Mouse (Mus musculus) kidney, adult 18-20 months (tissue): ENCODE data around the gene Vti1a.

Experiments
- DNase-seq: peaks from one replicate; pipeline ENCODE4 v3.0.0; 2021

The Vti1a gene

DNA sequence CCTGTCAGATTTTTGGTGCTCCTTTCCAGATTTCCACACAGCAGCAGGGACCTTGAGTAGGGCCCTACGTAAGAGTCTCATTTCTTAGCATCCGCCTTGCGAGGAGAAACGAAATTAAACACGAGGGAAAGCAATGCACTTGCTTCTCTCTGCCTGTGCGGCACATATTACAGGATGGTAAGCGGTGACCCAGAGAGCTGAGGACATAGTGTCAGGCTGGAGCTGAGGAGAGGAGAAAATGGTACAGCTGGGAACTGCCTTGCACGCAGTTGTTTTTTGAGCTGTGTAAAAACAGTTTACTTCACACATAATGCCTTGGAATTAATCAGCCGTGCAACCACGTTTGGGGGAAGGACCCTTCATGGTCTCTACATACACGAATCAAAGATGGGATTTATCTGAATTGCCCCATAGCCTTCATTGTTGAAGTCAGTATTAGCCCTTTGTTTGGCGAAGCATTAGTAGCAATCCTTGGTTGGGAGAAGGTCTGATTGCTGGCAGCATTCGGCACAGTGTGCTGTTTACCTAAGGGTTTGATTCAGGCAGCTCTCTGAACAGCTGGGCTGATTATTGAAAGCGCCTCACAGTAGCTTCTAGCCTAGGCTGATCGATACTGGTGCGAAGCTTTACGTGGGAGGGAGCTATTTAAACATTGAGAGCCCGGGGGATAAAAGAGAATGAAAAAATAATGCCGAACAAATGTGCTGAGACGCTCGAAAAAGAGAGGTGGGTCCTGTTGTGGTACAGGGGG is 153.4 kb downstream of the Vti1a start:
- DNase-seq: no peak

DNA sequence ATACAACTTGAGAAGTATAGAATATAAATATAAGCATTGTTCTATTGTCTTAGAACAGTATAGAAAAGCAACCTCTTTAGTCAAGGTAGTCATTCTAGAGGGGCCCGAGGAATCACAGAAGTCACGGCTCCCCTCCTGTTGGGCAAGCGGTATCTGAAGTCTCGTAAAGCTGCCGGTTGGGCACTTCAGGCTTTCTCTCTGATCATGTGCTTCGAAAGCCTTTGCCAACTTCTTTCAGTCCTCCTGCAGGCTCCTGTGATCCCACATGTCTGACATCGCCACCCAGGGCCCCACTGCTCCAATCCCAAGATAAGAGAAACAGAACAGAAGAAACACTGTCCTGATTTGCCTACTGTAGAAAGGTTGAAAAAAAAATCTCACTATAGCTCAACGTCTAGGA is 156.5 kb downstream of the Vti1a start:
- no peak for DNase-seq

- DNase-seq: no peak
Measured at GRCm38 (mm10) chr19:55474225-55474624, 158.1 kb downstream of the Vti1a start.

GRCm38 (mm10) chr19:55480526-55480925 is 164.4 kb downstream of the Vti1a start:
- DNase-seq: no peak

DNA sequence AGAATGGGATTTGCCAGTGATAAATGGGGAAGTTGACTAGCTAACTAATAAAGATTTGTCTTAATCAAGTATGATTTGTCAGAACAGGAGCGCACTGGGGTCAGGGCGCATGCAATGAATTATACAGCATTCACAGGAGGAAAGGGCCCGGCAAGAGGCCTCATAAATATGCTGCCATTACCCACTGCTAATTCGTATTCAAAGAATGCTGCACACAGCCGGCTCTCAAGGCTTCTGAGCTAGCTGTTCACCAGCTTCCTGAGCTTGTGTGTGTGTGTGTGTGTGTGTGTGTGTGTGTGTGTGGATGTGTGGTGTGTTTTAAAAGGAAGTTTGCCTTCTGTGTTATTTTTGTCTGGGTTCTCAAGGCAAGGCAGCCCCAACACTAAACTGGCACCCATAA is 165.2 kb downstream of the Vti1a start:
- DNase-seq: peak; percentile 28

DNA sequence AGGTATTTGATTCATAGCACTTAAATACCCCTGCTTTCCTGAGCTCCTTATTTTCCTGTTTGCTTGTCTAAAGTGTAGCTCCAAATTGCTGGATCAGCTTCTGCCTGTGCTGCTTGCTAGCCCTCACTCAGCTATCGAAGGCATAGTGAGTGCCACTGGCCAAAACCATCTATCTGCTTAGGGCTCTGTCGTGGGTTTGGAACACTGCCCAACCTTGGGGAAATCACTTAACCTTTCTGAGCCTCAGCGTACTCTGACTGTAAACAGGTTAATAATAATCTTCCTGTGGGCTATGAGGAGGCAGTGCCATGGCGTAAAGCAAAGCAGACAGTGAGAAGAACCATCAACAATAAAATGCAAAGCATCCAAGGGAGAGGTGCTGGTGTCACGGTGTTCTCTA is 167.4 kb downstream of the Vti1a start:
- DNase-seq: peak; percentile 49

- peak; percentile 51 for DNase-seq
Measured at GRCm38 (mm10) chr19:55484559-55484958, 168.5 kb downstream of the Vti1a start.

GRCm38 (mm10) chr19:55486473-55486872 is 170.4 kb downstream of the Vti1a start:
- DNase-seq: no peak

- no peak for DNase-seq
Measured at GRCm38 (mm10) chr19:55491126-55492076, 175.3 kb downstream of the Vti1a start.

- DNase-seq: peak; percentile 18
Measured at GRCm38 (mm10) chr19:55496333-55496732, 180.2 kb downstream of the Vti1a start.

- DNase-seq: no peak
Measured at GRCm38 (mm10) chr19:55499179-55499863, 183.2 kb downstream of the Vti1a start.

GRCm38 (mm10) chr19:55501985-55502384 is 185.9 kb downstream of the Vti1a start:
- no peak for DNase-seq

- peak; percentile 57 for DNase-seq
Measured at GRCm38 (mm10) chr19:55503771-55504170, 187.7 kb downstream of the Vti1a start.

DNA sequence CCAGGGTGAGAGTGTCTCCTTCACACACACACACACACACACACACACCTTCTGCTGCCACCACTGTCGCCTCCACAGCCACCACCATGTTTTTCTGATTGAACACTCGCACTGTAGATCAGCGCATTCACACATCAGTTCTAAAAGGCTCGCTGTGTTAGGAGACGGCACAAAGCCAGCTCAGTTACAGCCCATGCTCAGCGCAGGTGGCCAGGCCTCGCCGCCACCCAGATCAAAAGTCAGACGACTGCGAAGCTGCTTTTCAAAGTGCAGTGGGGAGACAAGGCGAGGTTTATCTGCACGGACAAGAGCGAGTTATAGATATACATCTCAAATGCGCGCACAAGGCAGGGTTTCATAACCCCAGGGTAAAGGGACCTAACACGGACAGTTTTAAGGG is 191.7 kb downstream of the Vti1a start:
- DNase-seq: peak; percentile 62

GRCm38 (mm10) chr19:55508239-55508638 is 192.1 kb downstream of the Vti1a start:
- DNase-seq: no peak

DNA sequence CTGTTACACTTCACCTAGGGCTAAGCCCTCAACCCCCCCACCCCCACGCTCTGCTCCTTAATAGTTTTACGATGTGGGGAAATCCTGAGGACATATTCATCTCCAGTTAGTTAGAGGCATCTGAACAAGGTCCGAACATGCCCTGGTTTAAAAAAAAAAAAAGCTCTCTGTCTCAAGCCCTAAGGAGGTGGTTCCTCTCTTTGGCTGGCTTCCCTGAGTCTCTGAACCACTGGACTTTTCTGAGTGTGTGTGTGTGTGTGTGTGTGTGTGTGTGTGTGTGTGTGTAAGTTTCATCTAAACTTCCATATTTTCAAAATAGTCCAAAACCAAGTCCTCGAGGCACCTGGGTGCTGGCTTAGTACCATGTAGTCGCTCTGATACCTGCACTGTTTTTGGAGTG is 192.9 kb downstream of the Vti1a start:
- peak; percentile 38 for DNase-seq

DNA sequence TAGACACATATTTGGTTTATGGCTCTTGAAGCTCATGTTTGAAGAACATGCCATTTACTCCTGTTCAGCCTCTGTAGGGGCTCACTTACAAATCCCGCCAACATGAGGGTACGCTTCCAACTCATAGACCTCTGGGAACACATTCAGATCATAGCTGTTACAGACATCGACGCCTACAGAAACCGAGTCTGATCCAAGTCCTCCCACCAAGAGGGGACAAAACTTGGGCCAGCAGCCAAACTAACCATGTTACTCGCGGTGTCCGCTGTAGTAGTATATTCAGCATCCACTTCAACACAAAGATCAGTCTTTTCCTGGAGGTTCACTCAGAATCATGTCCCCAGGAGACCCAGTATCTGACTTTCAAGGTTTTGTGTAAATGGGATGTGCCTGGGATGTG is 193.5 kb downstream of the Vti1a start:
- no peak for DNase-seq

DNA sequence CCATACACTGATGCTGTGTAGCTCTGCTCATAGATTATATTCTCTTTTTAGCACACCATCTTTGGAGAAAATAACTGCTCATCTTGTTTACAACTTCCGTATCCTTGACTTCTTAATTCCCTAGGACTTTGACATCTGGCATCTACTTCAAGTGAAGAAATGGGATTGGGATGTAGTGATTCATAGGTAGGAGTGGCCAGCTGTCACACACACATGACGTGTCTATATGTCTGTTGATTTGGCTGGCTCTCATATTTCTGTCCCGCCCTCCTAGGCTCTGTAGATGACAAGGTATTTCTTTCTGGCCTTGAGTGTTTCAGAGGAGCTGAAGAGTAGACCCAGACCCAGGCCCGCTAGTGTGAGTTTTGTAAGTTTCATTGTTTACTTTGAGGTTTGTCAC is 197.8 kb downstream of the Vti1a start:
- DNase-seq: no peak

- no peak for DNase-seq
Measured at GRCm38 (mm10) chr19:55520236-55520635, 204.1 kb downstream of the Vti1a start.

DNA sequence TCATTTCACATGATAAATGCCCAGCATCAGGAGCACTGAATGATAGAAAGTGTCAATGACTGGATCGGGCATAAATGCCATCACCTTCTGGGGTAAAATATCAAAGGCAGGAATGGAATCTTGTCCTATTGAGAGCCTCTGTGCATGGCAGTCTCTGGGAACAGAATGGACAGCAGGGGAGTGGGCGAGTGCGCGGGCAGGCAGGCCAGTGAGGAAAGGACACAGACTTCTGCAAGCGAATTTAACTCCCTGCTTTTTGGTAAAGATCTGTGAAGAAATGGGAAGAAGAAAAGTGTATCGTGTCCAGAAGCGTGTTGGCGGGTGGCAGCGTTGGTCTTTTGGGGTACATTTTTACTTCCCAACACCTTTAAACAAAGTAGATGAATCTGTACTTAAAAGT is 207.2 kb downstream of the Vti1a start:
- DNase-seq: no peak

- DNase-seq: no peak
Measured at GRCm38 (mm10) chr19:55524385-55524784, 208.3 kb downstream of the Vti1a start.

DNA sequence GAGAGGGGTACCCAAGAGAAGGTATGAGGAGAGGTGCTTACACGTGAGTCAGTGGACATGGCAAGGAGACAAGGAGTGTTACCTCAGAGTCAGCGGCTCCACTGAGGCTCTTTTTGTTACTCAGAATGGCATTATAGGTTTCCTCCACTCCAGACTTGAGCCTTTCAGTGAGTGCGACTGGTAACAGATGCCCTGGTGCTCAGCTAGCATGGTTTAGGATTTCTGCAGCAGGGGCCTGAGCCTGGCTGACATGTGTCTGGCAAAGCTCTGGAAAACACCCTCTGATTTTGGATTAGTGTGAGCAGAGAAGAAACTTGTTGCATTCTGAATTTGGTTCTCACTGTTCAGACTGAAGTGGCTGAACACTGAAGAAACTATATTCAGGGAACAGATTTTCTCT is 209.0 kb downstream of the Vti1a start:
- no peak for DNase-seq

DNA sequence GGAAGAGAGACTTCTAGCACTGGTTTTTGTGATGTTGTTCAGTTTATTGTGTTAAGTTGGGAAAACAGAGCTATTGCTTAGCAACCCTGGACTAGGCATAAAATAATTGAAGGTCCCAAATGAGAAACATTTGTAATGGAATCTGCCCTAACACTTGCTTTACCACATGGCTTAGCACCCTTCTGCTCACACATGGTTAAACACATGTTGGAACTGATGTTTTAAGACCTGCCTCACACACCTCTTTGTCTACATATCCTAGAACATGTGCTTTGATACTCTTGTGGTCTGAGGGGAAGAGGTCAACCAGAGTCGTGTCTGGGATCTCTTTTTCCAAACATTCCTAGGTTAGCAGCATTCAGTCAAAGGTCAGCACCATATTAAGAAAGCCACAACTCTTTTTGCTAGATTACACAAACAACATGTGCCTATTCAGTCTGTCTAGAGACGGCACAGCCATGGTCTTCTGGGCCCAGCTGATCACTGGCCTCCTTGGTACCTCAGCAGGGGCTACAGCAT is 210.7 kb downstream of the Vti1a start:
- no peak for DNase-seq
